Mouse (Mus musculus) CD4-positive helper T cell, adult 2 months (primary cell): ENCODE data around the gene Olfr223.
"Not testable (repeated sequence)": the region's sequence is repeated elsewhere in the genome, so short reads cannot be mapped to it uniquely, and the experiment has no call there.

Experiments
- DNase-seq: peaks from one replicate; pipeline ENCODE4 v3.0.0-alpha.2; 2012; ENCODE audit warnings: low read depth, missing footprints, low spot score

Gene Olfr223

GRCm38 (mm10) chr11:59596950-59597349, 3.9 kb upstream of the Olfr223 start:
- DNase-seq: no peak

GRCm38 (mm10) chr11:59596091-59596490, 3.0 kb upstream of the Olfr223 start:
- no peak for DNase-seq

- DNase-seq: no peak
Observed at GRCm38 (mm10) chr11:59589496-59589895, 3.6 kb downstream of the Olfr223 start.

- DNase-seq: no peak
Observed at GRCm38 (mm10) chr11:59584539-59584938, 8.6 kb downstream of the Olfr223 start.

GRCm38 (mm10) chr11:59576135-59576534, 17.0 kb downstream of the Olfr223 start, which contains the start of gene Olfr222:
TSS of gene Olfr222 (minus strand) at chr11:59576235.
- not testable (repeated sequence) for DNase-seq

- DNase-seq: no peak
Observed at GRCm38 (mm10) chr11:59575726-59576125, 17.4 kb downstream of the Olfr223 start.

GRCm38 (mm10) chr11:59569306-59569705, 23.8 kb downstream of the Olfr223 start:
- no peak for DNase-seq

GRCm38 (mm10) chr11:59562837-59563236, 30.3 kb downstream of the Olfr223 start:
- no peak for DNase-seq

- no peak for DNase-seq
Observed at GRCm38 (mm10) chr11:59562336-59562735, 30.8 kb downstream of the Olfr223 start.

- DNase-seq: no peak
Observed at GRCm38 (mm10) chr11:59560906-59561305, 32.2 kb downstream of the Olfr223 start.

GRCm38 (mm10) chr11:59554535-59554934, 38.6 kb downstream of the Olfr223 start:
- no peak for DNase-seq

- no peak for DNase-seq
Observed at GRCm38 (mm10) chr11:59554127-59554526, 39.0 kb downstream of the Olfr223 start.

GRCm38 (mm10) chr11:59544005-59544404, 49.1 kb downstream of the Olfr223 start:
- no peak for DNase-seq

- no peak for DNase-seq
Observed at GRCm38 (mm10) chr11:59543376-59543775, 49.7 kb downstream of the Olfr223 start.

GRCm38 (mm10) chr11:59542442-59542841, 50.6 kb downstream of the Olfr223 start:
- no peak for DNase-seq

- DNase-seq: no peak
Observed at GRCm38 (mm10) chr11:59541324-59541723, 51.8 kb downstream of the Olfr223 start, which contains the start of gene Nlrp3. TSS of gene Nlrp3 (plus strand) at chr11:59541568.

GRCm38 (mm10) chr11:59540123-59540522, 53.0 kb downstream of the Olfr223 start:
- DNase-seq: no peak
